Mouse (Mus musculus): ENCODE measurements at regions not wholly inside any gene's neighbourhood (a gene's known extent, or its start where the extent isn't known, plus 50 kb on each side); places are given as distances from the start of the nearest gene placed in this dataset.

- DNase-seq (ENCODE audit: low spot score, missing footprints) (no peak), ATAC-seq (ENCODE audit: low FRiP score) (no peak)
- Histone ChIP-seq H3K27ac (ENCODE audit: low read depth, low read length) (no peak overlapping the region), H3K27me3 (ENCODE audit: control insufficient read depth, insufficient read depth, low read length) (no peaks in the 10 kb centered on the region), H3K9me3 (ENCODE audit: control insufficient read depth, low read length) (no peaks in the 10 kb centered on the region), H3K4me2 (no peak overlapping the region), H3K36me3 (ENCODE audit: control insufficient read depth, insufficient read depth, low read length) (no peaks in the 10 kb centered on the region), H3K4me3 (ENCODE audit: low read depth, low read length) (no peak overlapping the region), H3K9ac (ENCODE audit: low read length) (no peak overlapping the region), H3K4me1 (ENCODE audit: control insufficient read depth, insufficient read depth, low read length) (no peaks in the 10 kb centered on the region)
- WGBS: 88% methylated on average over 26 of the region's 26 CpGs
Observed at GRCm38 (mm10) chr9:115387471-115388360, 77.5 kb upstream of the Stt3b start.

GRCm38 (mm10) chr9:115388361-115388759 is 78.1 kb upstream of the Stt3b start:
- H3K27me3 ChIP-seq (ENCODE audit: control insufficient read depth, insufficient read depth, low read length): no peaks in the 10 kb centered on the region
- no peak overlapping the region for H3K4me2 ChIP-seq
- 88% methylated on average over 11 of the region's 11 CpGs for WGBS
- no peak overlapping the region for H3K9ac ChIP-seq (ENCODE audit: low read length)
- no peak overlapping the region for H3K27ac ChIP-seq (ENCODE audit: low read depth, low read length)
- H3K4me1 ChIP-seq (ENCODE audit: control insufficient read depth, insufficient read depth, low read length): no peaks in the 10 kb centered on the region
- no peaks in the 10 kb centered on the region for H3K9me3 ChIP-seq (ENCODE audit: control insufficient read depth, low read length)
- DNase-seq (ENCODE audit: low spot score, missing footprints) (no peak), ATAC-seq (ENCODE audit: low FRiP score) (no peak)
- no peak overlapping the region for H3K4me3 ChIP-seq (ENCODE audit: low read depth, low read length)
- no peaks in the 10 kb centered on the region for H3K36me3 ChIP-seq (ENCODE audit: control insufficient read depth, insufficient read depth, low read length)

- no peak overlapping the region for H3K27ac ChIP-seq (ENCODE audit: low read depth, low read length)
- no peaks in the 10 kb centered on the region for H3K4me1 ChIP-seq (ENCODE audit: control insufficient read depth, insufficient read depth, low read length)
- H3K9ac ChIP-seq (ENCODE audit: low read length): no peak overlapping the region
- no peaks in the 10 kb centered on the region for H3K27me3 ChIP-seq (ENCODE audit: control insufficient read depth, insufficient read depth, low read length)
- WGBS: 91% methylated on average over 2 of the region's 2 CpGs
- no peaks in the 10 kb centered on the region for H3K9me3 ChIP-seq (ENCODE audit: control insufficient read depth, low read length)
- H3K36me3 ChIP-seq (ENCODE audit: control insufficient read depth, insufficient read depth, low read length): no peaks in the 10 kb centered on the region
- ATAC-seq (ENCODE audit: low FRiP score) (no peak), DNase-seq (ENCODE audit: low spot score, missing footprints) (no peak)
- H3K4me3 ChIP-seq (ENCODE audit: low read depth, low read length): no peak overlapping the region
- H3K4me2 ChIP-seq: no peak overlapping the region
Observed at GRCm38 (mm10) chr9:115389082-115389481, 78.9 kb upstream of the Stt3b start.

DNA sequence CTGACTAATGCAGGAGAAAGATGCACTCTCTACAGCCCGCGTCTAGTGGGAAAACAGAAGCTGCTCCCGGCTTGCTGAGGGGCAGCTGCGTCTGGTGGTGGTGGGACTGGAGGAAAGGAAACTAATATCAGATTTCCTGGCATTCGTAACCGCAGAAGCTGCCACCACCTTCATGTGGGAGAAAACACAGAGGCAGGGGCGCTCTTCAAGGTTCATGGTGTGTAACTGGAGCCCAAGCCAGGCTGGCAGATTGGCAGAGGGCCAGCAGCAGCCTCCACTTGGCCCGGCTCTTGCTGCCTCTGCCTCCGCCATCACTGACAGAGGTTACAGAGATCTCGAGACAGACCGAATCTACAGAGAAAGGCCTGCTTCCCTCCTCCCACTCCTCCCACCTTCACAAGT is 80.7 kb upstream of the Stt3b start:
- Histone ChIP-seq H3K4me3 (ENCODE audit: low read depth, low read length) (no peak overlapping the region), H3K9ac (ENCODE audit: low read length) (no peak overlapping the region; the same call in 1 of the 2 replicates), H3K4me2 (no peak overlapping the region), H3K9me3 (ENCODE audit: control insufficient read depth, low read length) (no peaks in the 10 kb centered on the region), H3K27ac (ENCODE audit: low read depth, low read length) (no peak overlapping the region), H3K27me3 (ENCODE audit: control insufficient read depth, insufficient read depth, low read length) (no peaks in the 10 kb centered on the region), H3K4me1 (ENCODE audit: control insufficient read depth, insufficient read depth, low read length) (no peaks in the 10 kb centered on the region), H3K36me3 (ENCODE audit: control insufficient read depth, insufficient read depth, low read length) (no peaks in the 10 kb centered on the region)
- DNase-seq (ENCODE audit: low spot score, missing footprints) (no peak), ATAC-seq (ENCODE audit: low FRiP score) (0 out of 2 replicates have a peak, but pooled peaks have one; percentile 16)
- WGBS: 59% methylated on average over 11 of the region's 11 CpGs

DNA sequence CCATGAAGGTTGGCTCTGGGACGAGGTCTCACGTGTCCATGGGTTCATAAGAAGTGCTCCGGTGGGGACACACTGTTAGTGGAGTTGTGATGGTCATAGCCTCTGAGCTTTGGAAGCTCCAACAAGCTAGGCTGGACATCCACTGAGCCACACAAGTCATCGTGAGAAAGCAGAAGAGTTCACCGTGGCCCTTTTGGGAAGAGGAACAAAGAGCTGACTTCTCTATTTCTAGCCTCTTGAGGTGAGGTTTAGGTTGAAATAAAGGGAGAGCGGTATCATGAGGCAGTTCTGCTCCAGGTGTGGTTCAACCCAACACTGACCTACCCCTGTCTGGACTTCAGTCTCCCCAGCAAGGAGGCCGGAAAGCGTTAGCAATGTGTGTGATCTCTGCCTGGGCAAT is 85.3 kb upstream of the Stt3b start:
- 94% methylated on average over 8 of the region's 8 CpGs for WGBS
- Histone ChIP-seq H3K4me3 (ENCODE audit: low read depth, low read length) (no peak overlapping the region), H3K27ac (ENCODE audit: low read depth, low read length) (no peak overlapping the region), H3K4me1 (ENCODE audit: control insufficient read depth, insufficient read depth, low read length) (no peaks in the 10 kb centered on the region), H3K9me3 (ENCODE audit: control insufficient read depth, low read length) (no peaks in the 10 kb centered on the region), H3K27me3 (ENCODE audit: control insufficient read depth, insufficient read depth, low read length) (no peaks in the 10 kb centered on the region), H3K4me2 (no peak overlapping the region), H3K9ac (ENCODE audit: low read length) (no peak overlapping the region), H3K36me3 (ENCODE audit: control insufficient read depth, insufficient read depth, low read length) (no peaks in the 10 kb centered on the region)
- ATAC-seq (ENCODE audit: low FRiP score) (no peak), DNase-seq (ENCODE audit: low spot score, missing footprints) (no peak)

DNA sequence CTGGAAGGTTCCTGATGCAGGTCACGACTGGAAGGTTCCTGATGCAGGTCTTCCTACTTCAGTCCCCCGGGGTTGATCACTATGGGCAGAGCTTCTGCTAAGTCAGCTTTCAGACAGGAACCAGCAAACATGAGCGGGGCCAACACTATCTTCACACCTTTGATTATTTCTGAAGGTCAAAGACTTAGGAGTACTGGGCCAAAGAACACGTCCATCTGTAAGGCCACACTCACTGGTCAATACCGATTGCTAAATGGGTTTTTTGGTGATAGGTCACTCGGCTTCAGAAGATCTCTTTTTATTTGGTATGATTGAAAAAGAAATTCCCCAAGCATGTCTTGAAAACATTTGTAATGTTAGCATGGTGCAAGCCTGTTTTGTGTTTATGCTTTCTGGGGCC is 90.2 kb upstream of the Stt3b start:
- Histone ChIP-seq H3K9me3 (ENCODE audit: control insufficient read depth, low read length) (no peaks in the 10 kb centered on the region), H3K27me3 (ENCODE audit: control insufficient read depth, insufficient read depth, low read length) (no peaks in the 10 kb centered on the region), H3K4me1 (ENCODE audit: control insufficient read depth, insufficient read depth, low read length) (no peaks in the 10 kb centered on the region), H3K36me3 (ENCODE audit: control insufficient read depth, insufficient read depth, low read length) (no peaks in the 10 kb centered on the region), H3K27ac (ENCODE audit: low read depth, low read length) (no peak overlapping the region), H3K9ac (ENCODE audit: low read length) (no peak overlapping the region), H3K4me2 (no peak overlapping the region), H3K4me3 (ENCODE audit: low read depth, low read length) (no peak overlapping the region)
- no peak for ATAC-seq (ENCODE audit: low FRiP score)
- 90% methylated on average over 6 of the region's 6 CpGs for WGBS
- no peak for DNase-seq (ENCODE audit: low spot score, missing footprints)

GRCm38 (mm10) chr9:115401405-115402151 is 91.4 kb upstream of the Stt3b start:
- no peaks in the 10 kb centered on the region for H3K36me3 ChIP-seq (ENCODE audit: control insufficient read depth, insufficient read depth, low read length)
- no peaks in the 10 kb centered on the region for H3K27me3 ChIP-seq (ENCODE audit: control insufficient read depth, insufficient read depth, low read length)
- no peaks in the 10 kb centered on the region for H3K4me1 ChIP-seq (ENCODE audit: control insufficient read depth, insufficient read depth, low read length)
- H3K9me3 ChIP-seq (ENCODE audit: control insufficient read depth, low read length): no peaks in the 10 kb centered on the region
- no peak overlapping the region for H3K4me3 ChIP-seq (ENCODE audit: low read depth, low read length)
- H3K9ac ChIP-seq (ENCODE audit: low read length): no peak overlapping the region
- H3K4me2 ChIP-seq: no peak overlapping the region
- ATAC-seq (ENCODE audit: low FRiP score) (no peak), DNase-seq (ENCODE audit: low spot score, missing footprints) (peak; percentile 79)
- H3K27ac ChIP-seq (ENCODE audit: low read depth, low read length): no peak overlapping the region
- 81% methylated on average over 13 of the region's 13 CpGs for WGBS

DNA sequence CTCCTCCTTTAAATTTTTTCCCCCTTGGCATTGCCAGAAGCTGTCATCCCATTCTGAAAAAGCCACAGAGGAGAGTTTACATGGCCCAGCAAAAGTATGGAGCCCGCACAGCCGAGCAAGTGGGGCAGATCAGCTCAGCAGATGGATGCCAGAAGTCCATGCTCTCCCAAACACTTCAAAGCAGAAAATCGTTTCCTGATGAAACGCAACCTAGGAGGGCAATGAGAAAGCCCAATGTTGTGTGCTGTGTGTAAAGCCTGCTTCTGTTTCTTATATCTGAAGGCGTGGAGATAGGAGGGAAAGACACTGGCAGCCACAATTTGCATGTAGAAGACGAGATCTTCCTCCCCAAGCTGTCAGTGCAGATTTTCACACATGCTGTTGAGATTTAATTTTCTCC is 92.4 kb upstream of the Stt3b start:
- H3K9ac ChIP-seq (ENCODE audit: low read length): no peak overlapping the region
- no peaks in the 10 kb centered on the region for H3K4me1 ChIP-seq (ENCODE audit: control insufficient read depth, insufficient read depth, low read length)
- H3K4me3 ChIP-seq (ENCODE audit: low read depth, low read length): no peak overlapping the region
- DNase-seq (ENCODE audit: low spot score, missing footprints) (peak; percentile 57), ATAC-seq (ENCODE audit: low FRiP score) (no peak)
- H3K36me3 ChIP-seq (ENCODE audit: control insufficient read depth, insufficient read depth, low read length): no peaks in the 10 kb centered on the region
- H3K27me3 ChIP-seq (ENCODE audit: control insufficient read depth, insufficient read depth, low read length): no peaks in the 10 kb centered on the region
- 80% methylated on average over 6 of the region's 6 CpGs for WGBS
- no peak overlapping the region for H3K4me2 ChIP-seq
- H3K27ac ChIP-seq (ENCODE audit: low read depth, low read length): no peak overlapping the region
- no peaks in the 10 kb centered on the region for H3K9me3 ChIP-seq (ENCODE audit: control insufficient read depth, low read length)

- DNase-seq (ENCODE audit: low spot score, missing footprints) (no peak), ATAC-seq (ENCODE audit: low FRiP score) (no peak)
- Histone ChIP-seq H3K27me3 (ENCODE audit: control insufficient read depth, insufficient read depth, low read length) (no peaks in the 10 kb centered on the region), H3K4me1 (ENCODE audit: control insufficient read depth, insufficient read depth, low read length) (no peaks in the 10 kb centered on the region), H3K27ac (ENCODE audit: low read depth, low read length) (no peak overlapping the region), H3K9ac (ENCODE audit: low read length) (no peak overlapping the region), H3K9me3 (ENCODE audit: control insufficient read depth, low read length) (no peaks in the 10 kb centered on the region), H3K36me3 (ENCODE audit: control insufficient read depth, insufficient read depth, low read length) (no peaks in the 10 kb centered on the region), H3K4me3 (ENCODE audit: low read depth, low read length) (no peak overlapping the region), H3K4me2 (no peak overlapping the region)
- 88% methylated on average over 7 of the region's 7 CpGs for WGBS
Observed at GRCm38 (mm10) chr9:115403354-115403968, 93.2 kb upstream of the Stt3b start.

Data from midbrain, embryonic 11.5 days (tissue).